Mouse (Mus musculus) T-helper 2 cell (primary cell): Measurements from ENCODE around the gene Efnb3.
"Not testable (repeated sequence)": the region's sequence is repeated elsewhere in the genome, so short reads cannot be mapped to it uniquely, and the experiment has no call there.

Experiments
- in situ Hi-C: fragments of 300-600 bp; cut with MboI, MseI; formaldehyde crosslinking; loops from one replicate; pipeline ENCODE4 v1.15.1; 2025; ENCODE audit warnings: high pct_unique_total_duplicates

Gene Efnb3

GRCm38 (mm10) chr11:69552622-69553340, 7.2 kb downstream of the Efnb3 start:
- in situ Hi-C loops: no loop called here

- in situ Hi-C loops: no loop called here
Observed at GRCm38 (mm10) chr11:69551310-69551709, 8.7 kb downstream of the Efnb3 start.

GRCm38 (mm10) chr11:69549060-69549656, 10.8 kb downstream of the Efnb3 start, which contains the start of gene Dnah2:
TSS of gene Dnah2 (minus strand) at chr11:69549110.
- in situ Hi-C loops: no loop called here

- in situ Hi-C loops: no loop called here
Observed at GRCm38 (mm10) chr11:69547071-69547470, 12.9 kb downstream of the Efnb3 start.

GRCm38 (mm10) chr11:69546423-69547053, 13.5 kb downstream of the Efnb3 start:
- in situ Hi-C loops: no loop called here

GRCm38 (mm10) chr11:69545957-69546356, 14.0 kb downstream of the Efnb3 start:
- in situ Hi-C loops: no loop called here

GRCm38 (mm10) chr11:69543598-69543997, 16.4 kb downstream of the Efnb3 start:
- in situ Hi-C loops: no loop called here

GRCm38 (mm10) chr11:69541741-69542140, 18.3 kb downstream of the Efnb3 start:
- in situ Hi-C loops: not testable (repeated sequence)

GRCm38 (mm10) chr11:69540700-69541099, 19.3 kb downstream of the Efnb3 start:
- in situ Hi-C loops: no loop called here

GRCm38 (mm10) chr11:69534990-69535389, 25.0 kb downstream of the Efnb3 start:
- in situ Hi-C loops: no loop called here

- in situ Hi-C loops: no loop called here
Observed at GRCm38 (mm10) chr11:69532480-69533150, 27.4 kb downstream of the Efnb3 start.

GRCm38 (mm10) chr11:69530755-69531154, 29.2 kb downstream of the Efnb3 start:
- in situ Hi-C loops: not testable (repeated sequence)

GRCm38 (mm10) chr11:69530281-69530680, 29.7 kb downstream of the Efnb3 start:
- in situ Hi-C loops: not testable (repeated sequence)

GRCm38 (mm10) chr11:69528031-69528390, 32.0 kb downstream of the Efnb3 start:
- in situ Hi-C loops: no loop called here

GRCm38 (mm10) chr11:69527098-69528030, 32.6 kb downstream of the Efnb3 start:
- in situ Hi-C loops: no loop called here

- in situ Hi-C loops: no loop called here
Observed at GRCm38 (mm10) chr11:69526631-69527030, 33.4 kb downstream of the Efnb3 start.

- in situ Hi-C loops: no loop called here
Observed at GRCm38 (mm10) chr11:69525661-69526060, 34.3 kb downstream of the Efnb3 start.

GRCm38 (mm10) chr11:69523651-69524050, 36.4 kb downstream of the Efnb3 start:
- in situ Hi-C loops: loop anchor here (25.0 kb wide), 1 partner anchor 261 kb away; no protein-coding TSS in a partner anchor

- in situ Hi-C loops: loop anchor here (25.0 kb wide), 1 partner anchor 259 kb away; no protein-coding TSS in a partner anchor
Observed at GRCm38 (mm10) chr11:69521526-69522149, 38.4 kb downstream of the Efnb3 start.

GRCm38 (mm10) chr11:69519976-69520375, 40.0 kb downstream of the Efnb3 start:
- in situ Hi-C loops: loop anchor here (25.0 kb wide), 1 partner anchor 258 kb away; no protein-coding TSS in a partner anchor
